Mouse (Mus musculus): ENCODE data around the gene Adamts1. TPM values are rescaled to one million over a fixed set of nuclear protein-coding genes. Genes with fewer than 3 reads are reported as not detected.

Gene Adamts1
- polyA plus RNA-seq, 1 experiment from 2014 or later, result 20.1 TPM

- Histone ChIP-seq H3K4me3 (ENCODE audit: low read depth, low read length) (peak overlapping the region; percentile 85), H3K4me1 (ENCODE audit: control insufficient read depth, insufficient read depth, low read length) (peaks cover 8% of the 10 kb centered on the region), H3K36me3 (ENCODE audit: control insufficient read depth, insufficient read depth, low read length) (peaks cover 10% of the 10 kb centered on the region; the same call in 1 of the 2 replicates), H3K4me2 (replicated peaks; ENCODE audit: low read depth, low read length) (peak overlapping the region; percentile 88), H3K9me3 (ENCODE audit: control insufficient read depth, low read depth, low read length) (no peaks in the 10 kb centered on the region), H3K27ac (ENCODE audit: low read length) (peak overlapping the region; percentile 98), H3K27me3 (ENCODE audit: control insufficient read depth, insufficient read depth, low read length) (no peaks in the 10 kb centered on the region), H3K9ac (replicated peaks; ENCODE audit: low read depth, low read length) (peak overlapping the region; percentile 50; the same call in 1 of the 2 replicates)
- under 1% methylated on average over 25 of the region's 25 CpGs for WGBS
- peak; percentile 48 for ATAC-seq (ENCODE audit: insufficient number of reproducible peaks, insufficient read depth, low FRiP score, low read depth)
Observed at GRCm38 (mm10) chr16:85803613-85804551, 969 bp upstream of the Adamts1 start.

- no peaks in the 10 kb centered on the region for H3K27me3 ChIP-seq (ENCODE audit: control insufficient read depth, insufficient read depth, low read length)
- H3K27ac ChIP-seq (ENCODE audit: low read length), result peak overlapping the region; percentile 98
- H3K4me1 ChIP-seq (ENCODE audit: control insufficient read depth, insufficient read depth, low read length), result peaks cover 8% of the 10 kb centered on the region
- peak overlapping the region; percentile 88 for H3K4me2 ChIP-seq (replicated peaks; ENCODE audit: low read depth, low read length)
- no peaks in the 10 kb centered on the region for H3K9me3 ChIP-seq (ENCODE audit: control insufficient read depth, low read depth, low read length)
- peak overlapping the region; percentile 85 for H3K4me3 ChIP-seq (ENCODE audit: low read depth, low read length)
- H3K36me3 ChIP-seq (ENCODE audit: control insufficient read depth, insufficient read depth, low read length), result peaks cover 27% of the 10 kb centered on the region
- 0 out of 2 replicates have a peak, but pooled peaks have one; percentile 1 for ATAC-seq (ENCODE audit: insufficient number of reproducible peaks, insufficient read depth, low FRiP score, low read depth)
- WGBS, result under 1% methylated on average over 67 of the region's 67 CpGs
- peak overlapping the region; percentile 90 for H3K9ac ChIP-seq (replicated peaks; ENCODE audit: low read depth, low read length)
Observed at GRCm38 (mm10) chr16:85801971-85802811, 722 bp downstream of the Adamts1 start.

GRCm38 (mm10) chr16:85801252-85801651 is 1.7 kb downstream of the Adamts1 start:
- H3K36me3 ChIP-seq (ENCODE audit: control insufficient read depth, insufficient read depth, low read length), result peaks cover 37% of the 10 kb centered on the region
- peak overlapping the region; percentile 88 for H3K4me2 ChIP-seq (replicated peaks; ENCODE audit: low read depth, low read length)
- H3K9ac ChIP-seq (replicated peaks; ENCODE audit: low read depth, low read length), result peak overlapping the region; percentile 90
- peak overlapping the region; percentile 85 for H3K4me3 ChIP-seq (ENCODE audit: low read depth, low read length)
- H3K4me1 ChIP-seq (ENCODE audit: control insufficient read depth, insufficient read depth, low read length), result peaks cover 8% of the 10 kb centered on the region
- H3K27ac ChIP-seq (ENCODE audit: low read length), result peak overlapping the region; percentile 98
- WGBS, result 0% methylated on average over 23 of the region's 23 CpGs
- H3K9me3 ChIP-seq (ENCODE audit: control insufficient read depth, low read depth, low read length), result no peaks in the 10 kb centered on the region
- no peaks in the 10 kb centered on the region for H3K27me3 ChIP-seq (ENCODE audit: control insufficient read depth, insufficient read depth, low read length)
- ATAC-seq (ENCODE audit: insufficient number of reproducible peaks, insufficient read depth, low FRiP score, low read depth), result peak; percentile 71

- H3K4me1 ChIP-seq (ENCODE audit: control insufficient read depth, insufficient read depth, low read length), result peaks cover 8% of the 10 kb centered on the region
- peaks cover 42% of the 10 kb centered on the region for H3K36me3 ChIP-seq (ENCODE audit: control insufficient read depth, insufficient read depth, low read length)
- peak; percentile 83 for ATAC-seq (ENCODE audit: insufficient number of reproducible peaks, insufficient read depth, low FRiP score, low read depth)
- no peaks in the 10 kb centered on the region for H3K9me3 ChIP-seq (ENCODE audit: control insufficient read depth, low read depth, low read length)
- 3% methylated on average over 8 of the region's 8 CpGs for WGBS
- no peaks in the 10 kb centered on the region for H3K27me3 ChIP-seq (ENCODE audit: control insufficient read depth, insufficient read depth, low read length)
- peak overlapping the region; percentile 88 for H3K4me2 ChIP-seq (replicated peaks; ENCODE audit: low read depth, low read length)
- peak overlapping the region; percentile 90 for H3K9ac ChIP-seq (replicated peaks; ENCODE audit: low read depth, low read length)
- H3K4me3 ChIP-seq (ENCODE audit: low read depth, low read length), result peak overlapping the region; percentile 85
- peak overlapping the region; percentile 98 for H3K27ac ChIP-seq (ENCODE audit: low read length)
Observed at GRCm38 (mm10) chr16:85800691-85801090, 2.2 kb downstream of the Adamts1 start.

- peak overlapping the region; percentile 85 for H3K4me3 ChIP-seq (ENCODE audit: low read depth, low read length)
- no peaks in the 10 kb centered on the region for H3K27me3 ChIP-seq (ENCODE audit: control insufficient read depth, insufficient read depth, low read length)
- H3K4me1 ChIP-seq (ENCODE audit: control insufficient read depth, insufficient read depth, low read length), result peaks cover 8% of the 10 kb centered on the region
- H3K27ac ChIP-seq (ENCODE audit: low read length), result peak overlapping the region; percentile 21; the same call in 1 of the 2 replicates
- H3K9ac ChIP-seq (replicated peaks; ENCODE audit: low read depth, low read length), result no peak overlapping the region
- no peak for ATAC-seq (ENCODE audit: insufficient number of reproducible peaks, insufficient read depth, low FRiP score, low read depth)
- H3K36me3 ChIP-seq (ENCODE audit: control insufficient read depth, insufficient read depth, low read length), result peaks cover 49% of the 10 kb centered on the region
- 50% methylated on average over 9 of the region's 9 CpGs for WGBS
- peak overlapping the region; percentile 88 for H3K4me2 ChIP-seq (replicated peaks; ENCODE audit: low read depth, low read length)
- no peaks in the 10 kb centered on the region for H3K9me3 ChIP-seq (ENCODE audit: control insufficient read depth, low read depth, low read length)
Observed at GRCm38 (mm10) chr16:85799971-85800370, 2.9 kb downstream of the Adamts1 start.

- Histone ChIP-seq H3K4me3 (ENCODE audit: low read depth, low read length) (no peak overlapping the region), H3K9ac (replicated peaks; ENCODE audit: low read depth, low read length) (no peak overlapping the region), H3K27ac (ENCODE audit: low read length) (no peak overlapping the region), H3K36me3 (ENCODE audit: control insufficient read depth, insufficient read depth, low read length) (peaks cover 57% of the 10 kb centered on the region), H3K27me3 (ENCODE audit: control insufficient read depth, insufficient read depth, low read length) (no peaks in the 10 kb centered on the region), H3K9me3 (ENCODE audit: control insufficient read depth, low read depth, low read length) (no peaks in the 10 kb centered on the region), H3K4me2 (replicated peaks; ENCODE audit: low read depth, low read length) (no peak overlapping the region), H3K4me1 (ENCODE audit: control insufficient read depth, insufficient read depth, low read length) (peaks cover 8% of the 10 kb centered on the region)
- no peak for ATAC-seq (ENCODE audit: insufficient number of reproducible peaks, insufficient read depth, low FRiP score, low read depth)
- WGBS, result 89% methylated on average over 7 of the region's 7 CpGs
Observed at GRCm38 (mm10) chr16:85798334-85798733, 4.6 kb downstream of the Adamts1 start.

- Histone ChIP-seq H3K9me3 (ENCODE audit: control insufficient read depth, low read depth, low read length) (no peaks in the 10 kb centered on the region), H3K9ac (replicated peaks; ENCODE audit: low read depth, low read length) (no peak overlapping the region), H3K4me2 (replicated peaks; ENCODE audit: low read depth, low read length) (no peak overlapping the region), H3K4me1 (ENCODE audit: control insufficient read depth, insufficient read depth, low read length) (peaks cover 8% of the 10 kb centered on the region), H3K36me3 (ENCODE audit: control insufficient read depth, insufficient read depth, low read length) (peaks cover 57% of the 10 kb centered on the region), H3K4me3 (ENCODE audit: low read depth, low read length) (no peak overlapping the region), H3K27ac (ENCODE audit: low read length) (no peak overlapping the region), H3K27me3 (ENCODE audit: control insufficient read depth, insufficient read depth, low read length) (no peaks in the 10 kb centered on the region)
- 93% methylated on average over 4 of the region's 4 CpGs for WGBS
- ATAC-seq (ENCODE audit: insufficient number of reproducible peaks, insufficient read depth, low FRiP score, low read depth), result no peak
Observed at GRCm38 (mm10) chr16:85797161-85797560, 5.8 kb downstream of the Adamts1 start.

GRCm38 (mm10) chr16:85795731-85796130 is 7.2 kb downstream of the Adamts1 start:
- no peak for ATAC-seq (ENCODE audit: insufficient number of reproducible peaks, insufficient read depth, low FRiP score, low read depth)
- Histone ChIP-seq H3K27ac (ENCODE audit: low read length) (no peak overlapping the region), H3K4me3 (ENCODE audit: low read depth, low read length) (no peak overlapping the region), H3K36me3 (ENCODE audit: control insufficient read depth, insufficient read depth, low read length) (peaks cover 57% of the 10 kb centered on the region), H3K27me3 (ENCODE audit: control insufficient read depth, insufficient read depth, low read length) (no peaks in the 10 kb centered on the region), H3K9me3 (ENCODE audit: control insufficient read depth, low read depth, low read length) (no peaks in the 10 kb centered on the region), H3K9ac (replicated peaks; ENCODE audit: low read depth, low read length) (no peak overlapping the region), H3K4me2 (replicated peaks; ENCODE audit: low read depth, low read length) (no peak overlapping the region), H3K4me1 (ENCODE audit: control insufficient read depth, insufficient read depth, low read length) (peaks cover 8% of the 10 kb centered on the region)
- WGBS, result 93% methylated on average over 7 of the region's 7 CpGs

Measured in stomach, embryonic 14.5 days (tissue).